Mouse (Mus musculus) WW6 (cell line): ENCODE data around the gene Kcnmb3.

Source experiments
- DNase-seq: peaks from one replicate; pipeline ENCODE4 v3.0.0-alpha.2; 2013; ENCODE audit warnings: low read depth, low spot score

Kcnmb3 gene

DNA sequence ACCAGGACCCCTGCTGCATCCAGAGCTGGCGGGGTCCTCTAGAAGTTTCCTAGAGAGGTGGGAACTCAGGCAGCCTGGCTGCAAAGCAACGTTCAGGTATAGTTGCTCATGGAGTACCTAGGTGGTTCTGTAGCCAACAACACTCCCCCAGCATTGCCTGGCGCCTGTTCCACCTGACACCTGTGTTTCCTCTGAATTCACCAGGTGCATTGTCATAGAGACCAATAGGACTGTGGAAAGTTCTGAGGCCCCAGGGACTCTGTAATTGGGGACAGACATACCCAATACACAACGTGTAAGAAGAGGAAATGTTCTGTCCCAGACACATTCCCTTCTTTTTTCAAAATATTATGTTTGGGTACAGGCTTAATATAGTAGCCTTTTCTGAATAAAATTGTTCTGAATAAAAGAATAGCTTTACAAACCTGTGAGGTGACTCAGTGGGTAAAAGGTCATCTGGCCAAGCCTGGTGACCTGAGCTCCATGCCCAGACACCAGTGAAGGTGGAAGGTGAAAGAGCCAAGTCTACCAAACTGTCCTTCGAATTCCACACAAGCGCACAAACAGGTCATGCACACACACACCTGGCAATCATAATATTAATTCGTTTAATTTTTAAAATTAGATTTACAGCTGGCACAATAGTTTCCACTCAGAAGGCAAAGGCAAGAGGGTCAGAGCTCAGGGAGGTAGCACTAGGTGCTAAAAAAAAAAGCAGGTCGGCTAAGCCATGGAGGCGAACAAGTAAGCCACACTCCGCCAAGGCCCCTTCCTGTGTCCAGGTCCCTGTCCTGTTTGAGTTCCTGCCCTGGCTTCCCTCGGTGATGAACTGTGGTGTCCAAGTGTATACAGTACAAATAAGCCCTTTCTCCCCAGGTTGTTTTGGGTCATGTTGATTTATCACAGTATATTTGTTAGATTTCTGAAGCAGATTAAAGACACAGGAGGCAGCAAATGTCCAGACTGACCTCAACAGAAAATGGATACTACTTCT lies at the start of gene Kcnmb3:
Gene Kcnmb3, minus strand, starts transcription at position 135 of the 994 bp plus-strand sequence.
- no peak for DNase-seq

DNA sequence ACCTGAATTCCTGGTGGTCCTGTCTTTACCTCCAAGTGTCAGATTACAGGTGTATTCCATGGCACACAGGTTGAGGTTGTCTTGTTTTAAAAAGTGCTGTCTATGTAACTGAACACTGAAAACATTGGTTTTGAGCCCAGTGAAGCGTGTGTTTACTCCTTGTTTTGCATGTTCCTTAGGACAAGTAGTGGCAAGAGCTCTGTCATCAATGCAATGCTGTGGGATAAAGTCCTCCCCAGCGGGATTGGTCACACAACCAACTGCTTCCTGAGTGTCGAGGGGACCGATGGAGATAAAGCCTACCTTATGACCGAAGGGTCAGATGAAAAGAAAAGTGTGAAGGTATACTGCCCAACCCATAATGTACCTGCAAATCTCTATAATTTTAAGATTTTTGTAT lies 46.1 kb upstream of the Kcnmb3 start:
- DNase-seq, result no peak

DNA sequence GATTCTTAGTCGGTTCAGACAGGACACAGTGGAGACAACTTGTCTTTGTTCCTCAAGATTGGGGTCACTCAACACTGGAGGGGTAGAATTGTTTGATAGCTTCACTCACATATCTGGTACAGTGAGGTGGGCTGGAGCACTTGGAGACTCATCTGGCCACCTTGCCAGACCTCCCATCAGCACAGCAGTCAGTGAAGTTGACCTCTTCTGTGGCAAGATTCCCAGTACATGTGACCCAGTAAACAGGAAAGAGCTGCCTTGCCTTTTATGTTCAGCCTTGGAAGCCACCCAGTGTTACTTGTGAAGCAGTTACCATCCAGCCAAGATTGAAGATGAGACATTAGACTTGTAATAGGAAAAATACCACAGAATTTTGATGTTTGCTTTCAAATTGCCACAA lies 45.5 kb upstream of the Kcnmb3 start:
- DNase-seq, result no peak

DNA sequence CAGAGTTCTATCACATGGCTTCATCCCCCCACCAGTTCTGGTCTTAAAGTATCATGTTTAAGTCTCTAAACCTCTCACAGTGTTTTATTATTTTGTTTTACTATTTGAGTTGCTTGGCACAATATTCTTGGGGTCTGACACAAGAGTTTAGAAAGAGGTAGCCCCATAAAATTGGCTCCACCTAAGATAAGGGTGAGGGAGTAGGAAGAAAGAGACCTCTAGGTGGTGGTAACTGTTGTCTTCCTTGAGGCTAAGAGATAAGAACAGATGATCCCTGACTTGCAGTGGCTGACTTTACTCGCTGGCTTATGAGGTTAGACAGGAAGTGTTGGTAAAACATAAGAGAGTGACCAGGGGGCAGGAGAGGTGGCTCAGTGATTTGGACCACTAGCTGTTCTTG lies 43.7 kb upstream of the Kcnmb3 start:
- no peak for DNase-seq

DNA sequence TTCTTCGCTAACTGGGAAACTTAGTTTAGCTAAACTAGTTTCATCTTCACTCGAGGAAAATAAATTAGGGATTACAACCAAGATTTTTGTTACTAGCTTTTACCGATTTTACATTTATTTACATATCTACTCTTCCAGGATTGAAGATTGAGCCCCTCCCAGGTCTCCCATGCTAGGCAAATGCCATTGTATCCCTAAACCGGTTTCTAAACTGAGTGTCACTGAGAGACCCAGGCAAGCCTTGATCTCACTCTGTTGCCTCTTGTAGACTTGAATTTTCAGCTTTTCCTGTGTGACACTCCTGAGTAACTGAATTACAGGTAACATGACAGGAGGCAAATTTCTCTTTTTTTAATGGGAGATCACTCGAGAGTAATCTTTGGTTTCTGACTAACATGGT lies 38.0 kb upstream of the Kcnmb3 start:
- DNase-seq, result no peak

DNA sequence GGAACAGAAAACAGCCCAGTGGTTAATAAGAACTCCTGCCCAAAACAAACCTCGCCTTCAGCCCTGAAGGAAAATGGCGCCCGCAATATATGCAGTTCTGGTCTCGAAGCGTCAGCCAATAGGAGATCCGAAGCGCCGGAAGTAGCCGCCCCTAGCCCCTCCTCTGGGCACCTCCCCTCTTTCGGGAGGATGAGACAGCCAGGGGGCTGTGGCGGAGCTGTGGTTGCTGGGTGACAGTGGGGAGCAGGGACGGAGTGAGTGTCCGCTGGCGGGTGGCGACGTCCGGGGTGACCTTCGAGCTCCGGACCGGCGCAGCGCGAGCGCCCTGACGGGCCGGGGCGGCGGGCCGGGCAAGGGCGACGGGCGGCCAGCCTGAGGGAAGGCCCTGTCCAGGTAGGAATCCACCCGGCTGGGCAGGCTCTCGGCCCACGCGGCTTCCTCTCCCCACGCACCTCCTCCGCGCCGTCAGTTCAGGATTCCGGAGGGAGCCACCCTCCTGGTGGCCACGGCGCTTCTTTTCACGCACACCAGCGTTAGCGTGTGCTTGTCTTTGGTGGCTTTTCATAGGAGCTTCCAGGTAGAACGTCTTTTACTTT lies 37.4 kb upstream of the Kcnmb3 start, which contains the start of gene Mfn1:
Gene Mfn1, plus strand, starts transcription at position 163 of the 596 bp plus-strand sequence.
- peak; percentile 86 for DNase-seq

DNA sequence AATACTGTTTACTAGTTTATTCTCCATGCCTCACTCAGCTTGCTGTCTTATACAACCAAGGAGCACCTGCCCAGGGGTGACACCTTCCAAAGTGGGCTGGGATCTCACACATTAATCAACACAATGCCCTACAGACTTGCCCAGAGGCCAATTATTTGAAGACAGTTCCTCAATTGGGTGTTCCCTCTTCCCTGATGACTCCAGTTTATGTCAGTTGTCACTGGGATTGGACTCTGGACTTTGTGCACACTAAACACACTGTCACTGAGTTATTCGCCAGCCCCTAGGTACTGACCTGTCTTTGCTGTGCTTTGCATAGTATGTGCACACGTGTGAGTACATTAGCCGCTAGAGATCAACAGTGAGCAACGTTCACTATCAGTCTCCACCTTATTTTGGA lies 35.1 kb upstream of the Kcnmb3 start:
- no peak for DNase-seq

DNA sequence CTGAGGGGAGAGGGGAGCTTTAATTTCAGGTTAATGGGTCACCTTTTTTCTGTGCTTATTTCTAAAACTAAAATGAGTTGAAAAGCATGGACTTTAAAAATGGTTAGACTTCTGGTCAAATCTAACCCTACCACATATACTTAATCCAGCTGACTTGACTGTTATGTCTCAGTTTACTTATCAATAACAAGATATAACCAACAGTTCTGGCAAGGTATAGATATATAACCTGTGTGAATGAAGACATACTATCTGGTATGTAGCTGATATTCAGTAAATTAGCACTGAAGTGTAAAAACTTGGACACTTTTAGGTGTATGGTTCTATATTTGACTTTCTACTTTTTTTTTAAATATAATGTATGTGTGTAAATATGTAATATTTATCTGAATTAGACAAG lies 21.5 kb upstream of the Kcnmb3 start:
- no peak for DNase-seq

DNA sequence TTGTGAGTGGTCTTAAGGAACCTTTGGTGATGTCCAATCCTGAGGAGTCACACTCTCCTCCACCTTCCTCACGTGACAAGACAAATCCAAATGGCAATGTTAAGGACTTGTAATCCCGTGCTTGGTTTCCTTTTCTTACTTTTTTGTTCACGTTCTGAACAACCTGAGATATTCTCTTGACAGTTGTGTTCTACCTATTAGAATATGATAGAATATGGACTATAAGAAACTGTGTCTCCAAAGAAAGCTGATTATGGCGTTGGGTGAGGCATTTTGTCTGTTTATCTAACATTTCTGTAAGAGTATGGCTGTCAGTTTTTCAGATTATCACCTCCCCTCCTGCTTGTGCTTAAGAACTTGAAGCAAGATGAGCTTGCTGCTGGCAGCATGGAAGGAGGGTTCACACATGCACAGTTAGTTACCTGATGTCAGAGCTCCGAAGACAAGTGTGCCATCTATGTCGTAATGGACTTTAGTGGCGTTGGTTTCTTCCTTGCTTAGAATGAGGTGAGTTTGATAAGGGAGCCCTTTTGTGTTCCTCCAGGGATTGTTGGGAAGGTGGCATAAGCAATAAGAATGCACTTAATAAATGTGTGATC lies 20.8 kb upstream of the Kcnmb3 start:
- DNase-seq, result no peak

DNA sequence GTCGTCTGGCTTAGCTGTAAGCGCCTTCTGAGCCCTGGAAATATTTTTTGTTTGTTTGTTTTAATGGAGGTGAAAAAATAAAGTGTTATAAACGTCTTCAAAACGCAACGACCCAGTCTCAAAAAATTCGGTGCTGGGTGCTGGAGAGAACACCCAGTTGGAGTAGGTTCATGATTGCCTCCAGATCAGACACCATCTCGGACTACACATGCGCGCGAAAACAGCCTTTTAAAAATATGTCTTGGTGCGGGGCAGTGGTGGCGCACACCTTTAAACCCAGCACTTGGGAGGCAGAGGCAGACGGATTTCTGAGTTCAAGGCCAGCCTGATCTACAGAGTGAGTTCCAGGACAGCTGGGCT lies 19.1 kb upstream of the Kcnmb3 start:
- no peak for DNase-seq

DNA sequence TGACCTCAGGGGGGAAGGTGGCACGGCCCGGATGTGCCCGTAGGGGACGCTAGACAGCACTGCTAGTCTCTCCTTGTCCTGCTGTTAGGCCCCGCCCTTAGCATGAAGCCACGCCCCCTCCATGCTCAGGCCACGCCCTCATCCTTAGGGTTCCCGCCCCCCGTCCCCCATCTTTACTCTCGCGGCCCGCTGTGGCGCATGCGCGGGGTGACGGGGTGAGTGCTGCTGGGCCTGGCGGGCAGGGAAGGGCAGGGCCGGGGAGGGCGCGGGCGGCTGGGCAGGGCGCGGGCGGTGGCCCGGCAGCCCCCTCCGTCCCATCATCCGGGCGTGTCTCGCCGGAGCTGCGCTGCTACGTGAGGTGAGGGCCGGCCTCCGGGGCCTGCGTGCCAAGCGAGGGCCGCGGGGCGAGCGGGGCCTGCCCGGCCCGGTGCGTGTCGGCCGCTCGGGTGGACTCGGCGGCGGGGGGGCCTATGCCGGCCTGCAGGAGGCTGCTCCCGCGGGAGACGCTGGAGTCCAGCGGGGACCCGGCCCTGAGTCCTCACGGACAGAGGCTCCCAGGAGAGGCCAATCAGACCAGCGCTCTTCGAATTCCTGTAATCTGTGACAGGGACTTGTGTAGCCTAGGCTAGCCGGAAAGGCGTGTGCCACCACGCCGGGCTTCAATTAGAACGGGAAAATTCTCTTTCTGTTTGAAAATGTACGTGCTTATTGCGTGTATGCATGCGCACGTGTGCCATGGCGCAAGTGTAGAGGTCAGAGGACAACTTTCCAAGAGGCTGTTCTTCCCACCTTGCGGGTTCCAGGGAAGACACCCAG lies 18.6 kb upstream of the Kcnmb3 start:
- DNase-seq, result peak; percentile 78

DNA sequence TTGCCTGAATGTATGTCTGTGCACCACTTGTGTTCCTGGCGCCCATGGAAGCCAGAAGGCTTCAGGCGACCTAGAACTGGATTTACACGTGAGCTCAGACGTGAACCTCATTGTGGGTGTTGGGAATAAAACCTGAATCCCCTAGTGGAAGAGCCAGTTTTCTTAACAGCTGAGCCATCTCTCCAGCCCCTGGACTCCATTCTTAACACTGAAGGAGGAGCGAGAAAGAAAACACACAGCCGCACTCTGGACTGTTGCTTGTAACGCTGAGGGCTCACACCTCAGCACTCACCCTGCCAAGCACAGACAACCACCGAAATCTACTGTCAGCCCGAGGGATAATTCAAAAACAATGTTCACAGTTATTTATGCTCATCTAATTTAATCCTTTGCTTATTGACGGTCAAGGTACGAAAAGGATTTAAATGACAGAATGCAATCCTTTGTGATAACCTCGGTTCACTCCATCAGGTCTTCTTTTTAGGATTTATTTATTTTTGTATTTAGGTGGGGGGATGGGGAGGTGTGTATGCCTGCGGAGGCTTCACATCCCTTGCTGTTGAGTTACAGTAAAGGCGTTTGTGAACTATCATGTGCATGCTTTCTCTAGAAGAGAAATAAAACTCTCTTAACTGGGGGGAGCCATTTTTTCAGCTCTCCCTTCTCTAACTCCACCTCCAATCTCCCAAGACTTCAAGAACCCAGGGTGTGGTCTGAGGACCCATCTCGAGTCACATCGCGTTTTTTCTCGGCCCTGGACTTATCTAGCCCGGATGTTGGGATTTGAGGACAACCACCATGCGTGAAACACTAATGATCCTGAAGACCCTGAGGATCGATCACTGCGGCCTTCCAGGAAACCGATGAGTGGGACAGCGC lies 17.7 kb upstream of the Kcnmb3 start, which contains the start of gene Zfp639:
Gene Zfp639, plus strand, starts transcription at position 764 of the 879 bp plus-strand sequence.
- no peak for DNase-seq

DNA sequence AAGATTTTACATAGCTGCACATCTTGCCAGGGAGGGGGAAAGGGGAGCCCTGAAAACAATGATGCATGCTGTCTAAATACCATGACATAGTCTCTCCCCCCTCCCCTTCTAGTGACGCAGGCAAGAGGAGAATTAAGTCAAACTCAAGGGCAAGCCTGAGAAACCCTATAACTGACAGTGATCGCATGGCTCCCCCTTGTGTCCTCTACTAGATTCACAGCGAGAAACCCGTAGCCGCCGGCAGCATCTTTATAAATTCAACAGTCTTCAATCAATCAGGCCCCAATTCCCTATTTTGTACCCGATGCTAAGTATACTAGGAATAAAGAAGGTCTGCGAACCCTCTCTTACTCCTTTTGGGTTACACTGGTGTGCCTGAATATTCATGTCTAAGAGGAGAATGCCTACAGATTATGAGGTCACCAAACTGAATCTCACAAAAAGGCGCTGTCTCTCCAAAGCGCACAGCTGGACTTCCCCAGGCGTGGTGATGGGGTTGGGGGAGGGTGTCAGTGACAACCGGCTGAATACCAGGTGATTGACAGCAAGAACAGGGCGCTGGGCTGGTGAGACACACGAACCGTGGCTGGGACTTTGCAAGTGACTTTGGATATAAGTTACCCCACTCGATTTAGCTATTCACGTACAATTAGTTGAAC lies 16.8 kb upstream of the Kcnmb3 start:
- DNase-seq, result no peak

DNA sequence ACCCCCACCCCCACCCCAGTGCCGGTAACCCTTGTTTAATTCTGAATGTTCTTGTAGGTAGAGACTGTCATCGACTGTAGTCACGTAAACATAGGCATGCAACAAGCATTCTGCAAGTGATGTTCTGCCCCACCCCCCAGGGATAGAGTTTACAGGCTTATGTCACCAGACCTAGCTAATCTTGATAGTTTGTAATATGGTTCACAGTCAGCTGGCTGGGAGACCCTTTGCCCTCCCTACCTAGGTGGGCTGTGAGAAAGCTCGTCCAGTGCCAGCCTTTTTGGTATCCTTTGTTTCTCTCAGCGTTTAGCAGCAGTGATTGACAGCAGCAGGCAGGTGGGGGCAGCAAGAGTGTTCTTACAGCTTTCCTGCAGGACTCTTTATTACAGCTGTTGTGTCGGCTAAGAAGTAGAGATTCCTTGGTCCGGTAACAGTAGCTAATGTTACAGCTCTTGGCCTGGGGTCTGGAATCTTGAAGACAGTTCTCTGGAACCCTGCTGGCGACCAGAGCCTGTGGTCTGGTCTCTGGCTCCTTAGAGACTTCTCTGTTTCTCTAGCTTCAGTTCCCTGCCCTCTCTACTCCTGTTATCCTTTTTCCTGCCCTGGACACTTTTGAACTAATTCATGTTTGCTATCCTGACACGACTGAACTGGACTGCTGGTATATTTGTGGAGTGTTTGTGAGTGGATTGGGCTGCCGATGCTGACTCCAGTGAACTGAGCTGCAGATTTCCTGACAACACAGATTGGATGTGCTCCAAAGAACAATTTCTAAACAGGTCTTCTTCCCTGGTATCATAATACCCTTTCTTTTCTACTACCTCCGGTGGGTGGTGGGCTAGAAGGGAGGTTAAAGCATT lies 14.6 kb upstream of the Kcnmb3 start:
- no peak for DNase-seq

DNA sequence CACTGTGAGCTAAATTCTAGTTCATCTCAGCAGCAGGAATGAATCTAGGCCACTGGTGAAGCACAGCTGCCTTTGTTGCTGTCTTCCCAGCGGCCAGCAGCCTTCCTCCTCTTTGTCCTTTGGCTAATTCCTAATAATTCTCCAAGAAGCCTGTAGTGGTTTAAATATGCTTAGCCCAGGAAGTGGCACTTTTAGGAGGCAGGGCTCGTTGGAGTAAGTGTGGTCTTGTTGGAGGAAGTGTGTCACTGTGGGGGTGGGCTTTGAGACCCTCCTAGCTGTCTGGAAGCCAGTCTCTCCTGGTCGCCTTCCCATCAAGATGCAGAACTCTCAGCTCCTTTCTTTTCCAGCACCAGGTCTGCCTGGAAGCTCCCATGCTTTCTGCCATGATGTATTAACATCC lies 13.8 kb upstream of the Kcnmb3 start:
- DNase-seq, result no peak

DNA sequence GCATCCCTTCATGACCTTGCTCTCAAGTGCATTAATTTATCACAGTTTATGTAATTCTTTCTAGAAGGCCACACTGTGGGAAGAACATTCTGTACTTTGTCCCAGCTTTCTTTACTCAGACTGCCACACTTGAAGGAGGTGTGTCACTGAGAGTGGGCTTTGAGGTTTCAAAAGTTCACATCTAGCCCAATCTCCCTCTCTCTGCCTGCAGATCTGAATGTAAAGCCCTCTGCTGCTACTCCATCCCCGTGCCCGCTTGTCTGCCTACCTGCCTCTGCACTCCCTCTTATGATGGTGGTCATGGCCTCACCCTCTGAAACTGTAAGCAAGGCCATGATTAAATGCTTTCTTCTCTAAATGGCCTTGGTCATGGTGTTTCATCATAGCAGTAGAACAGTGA lies 8.3 kb upstream of the Kcnmb3 start:
- DNase-seq, result no peak

DNA sequence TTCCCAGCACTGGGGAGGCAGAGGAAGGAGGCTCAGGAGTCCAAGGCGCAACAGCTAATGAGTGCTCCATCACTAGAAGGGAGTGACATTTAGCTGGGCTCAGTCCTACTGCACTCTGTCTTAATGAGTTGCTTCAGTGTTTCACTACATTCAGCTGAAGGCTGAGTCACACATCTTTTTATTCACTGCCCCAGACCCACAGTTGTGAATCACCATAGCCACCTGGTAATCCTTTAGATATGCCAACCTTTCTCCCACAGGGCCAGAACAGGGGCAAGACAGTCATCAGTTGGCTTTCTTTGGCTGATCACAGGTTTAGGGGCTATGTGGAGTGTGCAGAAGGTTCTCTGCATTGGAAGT lies 4.7 kb upstream of the Kcnmb3 start:
- DNase-seq, result no peak

DNA sequence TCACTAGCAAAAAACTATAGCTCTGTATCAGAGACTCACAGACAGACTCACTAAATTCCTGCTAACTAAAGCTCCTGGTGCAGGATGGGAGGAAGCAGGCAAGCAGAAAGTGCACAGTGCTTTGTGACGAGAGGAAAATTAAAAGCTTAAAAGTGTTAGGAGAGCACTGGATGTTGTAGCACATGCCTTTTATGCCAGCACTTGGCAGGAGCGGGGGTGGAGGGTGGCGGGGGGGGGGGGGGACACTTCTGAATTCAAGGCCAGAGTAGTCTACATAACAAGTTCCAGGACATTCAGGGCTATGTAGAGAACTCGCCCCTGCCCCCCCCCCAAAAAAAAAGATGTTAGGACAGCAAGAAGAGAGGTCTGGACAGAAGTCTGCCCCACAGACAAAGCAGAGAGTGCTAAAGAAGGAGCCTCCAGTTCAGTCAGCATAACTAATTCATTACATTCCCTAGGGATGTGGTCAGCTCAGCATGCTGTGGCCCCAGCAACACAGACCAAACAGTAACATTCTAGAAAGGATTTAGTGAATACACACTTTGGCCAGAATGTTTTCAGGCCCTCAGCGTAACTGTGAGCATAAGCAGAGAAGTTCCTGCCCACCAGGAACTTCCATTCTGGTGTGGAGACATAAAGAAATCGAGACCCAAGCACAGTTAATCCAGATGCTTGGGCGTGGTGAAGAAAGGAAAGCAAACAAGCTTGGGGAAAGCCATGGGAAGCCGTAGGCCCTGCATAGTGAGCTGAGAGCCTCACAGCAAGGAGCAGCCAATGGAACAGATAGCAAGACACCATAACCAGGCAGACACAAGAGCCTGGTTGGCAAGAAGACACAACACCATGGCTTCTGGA lies 4.1 kb upstream of the Kcnmb3 start:
- DNase-seq, result no peak
